Mouse (Mus musculus): ENCODE results near the gene Mylk.

DNA sequence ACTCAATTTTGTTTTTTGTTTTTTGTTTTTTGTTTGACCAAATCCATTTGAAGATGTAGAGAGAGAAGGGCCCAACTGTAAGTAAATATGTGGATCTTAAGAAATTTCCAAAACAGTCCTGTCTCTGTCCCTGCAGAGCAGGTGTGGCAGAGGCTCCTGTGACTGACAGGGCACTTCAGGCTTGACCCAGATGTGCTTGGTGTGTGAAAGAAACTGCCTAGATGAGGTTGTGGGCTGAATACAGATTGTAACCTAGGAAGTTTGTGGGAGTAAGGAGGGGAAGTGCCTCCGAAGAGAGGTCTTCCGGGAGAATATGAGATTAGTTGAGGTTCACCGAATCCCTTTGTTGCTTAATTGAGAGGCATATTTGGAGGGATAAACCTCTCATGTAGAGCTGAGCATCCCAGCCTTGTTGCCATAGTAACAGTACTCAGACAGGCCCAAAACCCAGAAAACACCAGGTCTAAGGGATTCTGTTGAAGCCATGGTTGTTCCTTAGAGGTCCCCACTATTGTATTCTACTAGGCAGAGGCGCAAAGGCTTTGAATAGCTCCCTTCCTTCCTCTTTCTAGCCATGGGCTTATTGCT, 27.5 kb downstream of the Mylk start:
- TF ChIP-seq CTCF (IDR thresholded peaks at IDR 0.05; ENCODE audit: extremely low read depth, insufficient read depth, low read length) (no peak), POLR2A (IDR thresholded peaks at IDR 0.05; ENCODE audit: extremely low read depth, insufficient read depth, low read length) (no peak)

Data from cortical plate, adult 2 months (tissue).